Mouse (Mus musculus): ENCODE results near the gene Rffl.

GRCm38 (mm10) chr11:82763261-82763660 is 107.7 kb downstream of the Rffl start:
- TF ChIP-seq CTCF (IDR thresholded peaks at IDR 0.05; ENCODE audit: extremely low read depth, insufficient read depth, low read length) (no peak), POLR2A (IDR thresholded peaks at IDR 0.05; ENCODE audit: extremely low read depth, insufficient read depth, low read length) (no peak)
